Mouse (Mus musculus) small intestine, adult 2 months (tissue): Measurements from ENCODE around the gene Plekhh3. TPM values are rescaled to one million over a fixed set of nuclear protein-coding genes. Genes with fewer than 3 reads are reported as not detected.

Experiments used
- H3K27ac ChIP-seq: fragments of 200-500 bp; 2 replicates; pipeline ENCODE4 v1.5.1; 2012; ENCODE audit warnings: low read depth, low read length, control low read depth, inconsistent platforms; ENCODE audit not compliant: insufficient read depth
- H3K27me3 ChIP-seq: fragments of 200-500 bp; 2 replicates; pipeline ENCODE4 v1.6.1; 2012; ENCODE audit warnings: mild to moderate bottlenecking, moderate library complexity, low read length, inconsistent platforms; ENCODE audit not compliant: control insufficient read depth, insufficient read depth
- H3K36me3 ChIP-seq: fragments of 200-500 bp; 2 replicates; pipeline ENCODE4 v1.6.1; 2012; ENCODE audit warnings: mild to moderate bottlenecking, low read length, control low read depth, inconsistent platforms; ENCODE audit not compliant: control insufficient read depth, insufficient read depth
- H3K4me1 ChIP-seq: fragments of 200-500 bp; 2 replicates; pipeline ENCODE4 v1.6.1; 2012; ENCODE audit warnings: low read length, inconsistent platforms, mixed read lengths; ENCODE audit not compliant: control insufficient read depth, insufficient read depth, insufficient read length
- H3K4me3 ChIP-seq: fragments of 200-500 bp; 2 replicates; pipeline ENCODE4 v1.5.1; 2012; ENCODE audit warnings: low read depth, mild to moderate bottlenecking, control low read depth, inconsistent platforms, low read length, moderate library complexity
- CTCF ChIP-seq: fragments of 200-500 bp; IDR thresholded peaks from 2 replicates; pipeline ENCODE4 v1.5.1; 2012; ENCODE audit warnings: low read depth, mild to moderate bottlenecking, control low read depth, inconsistent platforms, low read length, moderate library complexity, mixed read lengths; ENCODE audit not compliant: insufficient replicate concordance, insufficient read length; ENCODE audit errors: extremely low read depth
- POLR2A ChIP-seq: fragments of 200-500 bp; IDR thresholded peaks from 2 replicates; pipeline ENCODE4 v1.6.1; 2012; ENCODE audit warnings: low read depth, mild to moderate bottlenecking, control low read depth, inconsistent platforms, low read length, moderate library complexity
- WGBS: fragments of 180-500 bp; shearing (Covaris S2); methylation state at CpG from one replicate; pipeline ENCODE4 v1.1.7; 2018; 5-methylcytosine and 5-hydroxymethylcytosine counted together
- polyA plus RNA-seq: library from polyadenylated mRNA; depleted of rRNA; stranded (reverse); fragments of >200 nt; gene quantifications from 2 replicates; pipeline ENCODE4 v1.2.3, GENCODE M21; 2012

Gene Plekhh3
- polyA plus RNA-seq, 1 experiment, result 84.5 TPM

- Histone ChIP-seq H3K27ac (no peak overlapping the region), H3K36me3 (peaks cover 3% of the 10 kb centered on the region; the same call in 1 of the 2 replicates), H3K4me1 (no peaks in the 10 kb centered on the region; the same call in 1 of the 2 replicates), H3K4me3 (no peak overlapping the region), H3K27me3 (no peaks in the 10 kb centered on the region)
- WGBS, result 89% methylated on average over 4 of the region's 4 CpGs
- TF ChIP-seq CTCF (no peak), POLR2A (no peak)
Observed at GRCm38 (mm10) chr11:101185441-101185840, 14.3 kb upstream of the Plekhh3 start.

GRCm38 (mm10) chr11:101184984-101185383 lies 13.8 kb upstream of the Plekhh3 start:
- Histone ChIP-seq H3K4me1 (no peaks in the 10 kb centered on the region; the same call in 1 of the 2 replicates), H3K4me3 (no peak overlapping the region), H3K36me3 (peaks cover 3% of the 10 kb centered on the region; the same call in 1 of the 2 replicates), H3K27me3 (no peaks in the 10 kb centered on the region), H3K27ac (no peak overlapping the region)
- 91% methylated on average over 12 of the region's 12 CpGs for WGBS
- TF ChIP-seq CTCF (no peak), POLR2A (no peak)

- Histone ChIP-seq H3K36me3 (peaks cover 1% of the 10 kb centered on the region; the same call in 1 of the 2 replicates), H3K27ac (no peak overlapping the region), H3K27me3 (no peaks in the 10 kb centered on the region), H3K4me1 (no peaks in the 10 kb centered on the region; the same call in 1 of the 2 replicates), H3K4me3 (no peak overlapping the region)
- TF ChIP-seq CTCF, result no peak
- TF ChIP-seq POLR2A, result no peak
- WGBS, result 79% methylated on average over 14 of the region's 14 CpGs
Observed at GRCm38 (mm10) chr11:101182771-101183517, 11.8 kb upstream of the Plekhh3 start.

- Histone ChIP-seq H3K4me1 (no peaks in the 10 kb centered on the region; the same call in 1 of the 2 replicates), H3K4me3 (no peak overlapping the region), H3K36me3 (no peaks in the 10 kb centered on the region), H3K27me3 (no peaks in the 10 kb centered on the region), H3K27ac (no peak overlapping the region)
- TF ChIP-seq CTCF, result no peak
- TF ChIP-seq POLR2A, result no peak
- WGBS, result 93% methylated on average over 11 of the region's 11 CpGs
Observed at GRCm38 (mm10) chr11:101181961-101182360, 10.8 kb upstream of the Plekhh3 start.

GRCm38 (mm10) chr11:101180846-101181740 lies 9.9 kb upstream of the Plekhh3 start:
- Histone ChIP-seq H3K36me3 (no peaks in the 10 kb centered on the region), H3K4me3 (no peak overlapping the region), H3K4me1 (peaks cover 3% of the 10 kb centered on the region; the same call in 1 of the 2 replicates), H3K27ac (no peak overlapping the region), H3K27me3 (no peaks in the 10 kb centered on the region)
- WGBS, result 29% methylated on average over 10 of the region's 10 CpGs
- no peak for TF ChIP-seq POLR2A
- TF ChIP-seq CTCF, result peak; percentile 82; the same call in 1 of the 2 replicates

GRCm38 (mm10) chr11:101180261-101180660 lies 9.1 kb upstream of the Plekhh3 start:
- no peak for TF ChIP-seq CTCF
- TF ChIP-seq POLR2A, result no peak
- H3K36me3 ChIP-seq, result no peaks in the 10 kb centered on the region
- 50% methylated on average over 17 of the region's 17 CpGs for WGBS
- peaks cover 4% of the 10 kb centered on the region for H3K4me1 ChIP-seq
- no peak overlapping the region for H3K4me3 ChIP-seq
- H3K27ac ChIP-seq, result no peak overlapping the region
- H3K27me3 ChIP-seq, result no peaks in the 10 kb centered on the region
